Mouse (Mus musculus): ENCODE measurements around the gene Hils1. TPM values are rescaled to one million over a fixed set of nuclear protein-coding genes. Genes with fewer than 3 reads are reported as not detected.

Hils1 gene
- total and polyA plus RNA-seq, 3 experiments: not detected

DNA sequence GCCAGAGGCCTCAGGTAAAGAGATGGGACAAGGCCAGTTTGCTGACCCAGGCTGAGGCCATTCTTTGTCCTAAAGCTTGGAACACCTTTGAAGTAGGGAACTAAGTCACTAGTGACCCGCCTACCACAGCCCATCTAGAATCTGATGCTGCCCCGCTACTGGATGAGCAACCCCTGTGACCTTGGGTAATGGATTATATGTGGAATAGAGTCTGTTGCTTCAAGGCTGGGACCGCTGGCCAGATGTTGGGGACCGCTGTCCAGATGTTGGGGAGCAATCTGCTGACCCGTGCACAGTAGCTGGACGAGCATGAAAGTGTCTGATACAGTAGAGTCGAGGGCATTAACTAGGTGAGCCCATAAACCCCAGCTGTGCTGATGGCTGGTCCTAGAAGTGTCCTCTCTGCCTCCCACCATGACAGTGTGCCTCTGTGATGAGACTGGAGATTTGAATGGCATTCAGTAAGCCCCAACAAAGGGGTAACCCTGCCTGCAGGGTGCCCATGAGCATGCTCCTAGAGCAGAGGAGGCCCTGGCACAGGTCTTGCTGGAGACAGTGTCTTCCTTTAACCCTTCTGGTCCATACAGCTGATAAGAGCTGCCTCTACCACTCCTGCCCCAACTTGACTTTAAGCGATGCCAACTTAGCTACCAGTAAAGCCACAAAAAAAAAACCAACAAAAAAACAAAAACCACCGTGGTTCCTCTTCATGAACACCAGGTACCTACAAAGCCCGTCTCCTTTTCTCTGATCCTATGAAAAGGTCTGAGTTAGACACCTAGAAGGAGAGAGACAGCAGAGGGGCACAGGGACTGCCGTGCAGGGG, 27.8 kb downstream of the Hils1 start:
- Histone ChIP-seq H3K36me3 (ENCODE audit: control insufficient read depth in 1 of 2, insufficient read depth in 2 of 2, low read length in 2 of 2) (peaks cover 6 to 54% of the 10 kb centered on the region in 2 experiments; a peak in 3 of 4 replicates), H3K9ac (ENCODE audit: control insufficient read depth, low read depth, low read length, poor library complexity, severe bottlenecking) (peak overlapping the region; percentile 97), H3K9me3 (replicated peaks; ENCODE audit: insufficient read depth, low read length) (no peaks in the 10 kb centered on the region), H3K79me2 (ENCODE audit: control insufficient read depth, insufficient read depth, low read length, poor library complexity) (peaks cover 91% of the 10 kb centered on the region), H3K4me1 (ENCODE audit: control insufficient read depth in 1 of 2, insufficient read depth in 2 of 2, low read length in 2 of 2) (peaks cover 41 to 67% of the 10 kb centered on the region in 2 experiments), H3K27ac (ENCODE audit: control insufficient read depth, low read depth, low read length) (peak overlapping the region; percentile 75), H3K4me3 (ENCODE audit: control insufficient read depth in 1 of 2, insufficient read depth in 1 of 2, low read depth in 2 of 2, low read length in 2 of 2) (peak overlapping the region; percentile 79 to 87), H3K27me3 (ENCODE audit: control insufficient read depth in 1 of 2, insufficient read depth in 2 of 2, low read length in 2 of 2) (no peaks in the 10 kb centered on the region)
- DNase-seq (ENCODE audit: low read depth, low spot score): peak; percentile 37
- TF ChIP-seq HCFC1 (IDR thresholded peaks at IDR 0.05; ENCODE audit: low read depth, low read length) (no peak), GATA1 (IDR thresholded peaks at IDR 0.05; ENCODE audit: low read depth, low read length) (peak; percentile 58; the same call in 1 of the 2 replicates), NRF1 (IDR thresholded peaks at IDR 0.05; ENCODE audit: insufficient read depth, low read depth, low read length, poor library complexity, severe bottlenecking) (peak; percentile 56; the same call in 1 of the 2 replicates), USF2 (IDR thresholded peaks at IDR 0.05; ENCODE audit: borderline replicate concordance in 1 of 2, insufficient read depth in 1 of 2, low read depth in 1 of 2, low read length in 2 of 2) (no peak), ZNF384 (IDR thresholded peaks at IDR 0.05; ENCODE audit: low read depth, low read length) (peak; percentile 53; the same call in 1 of the 2 replicates), BHLHE40 (IDR thresholded peaks at IDR 0.05; ENCODE audit: borderline replicate concordance, low read depth, low read length) (no peak), ETS1 (IDR thresholded peaks at IDR 0.05; ENCODE audit: low read depth, low read length) (peak; percentile 35; the same call in 1 of the 2 replicates), SMC3 (IDR thresholded peaks at IDR 0.05; ENCODE audit: low read depth, low read length) (no peak), MXI1 (IDR thresholded peaks at IDR 0.05; ENCODE audit: low read depth, low read length) (peak; percentile 23; the same call in 1 of the 2 replicates)

DNA sequence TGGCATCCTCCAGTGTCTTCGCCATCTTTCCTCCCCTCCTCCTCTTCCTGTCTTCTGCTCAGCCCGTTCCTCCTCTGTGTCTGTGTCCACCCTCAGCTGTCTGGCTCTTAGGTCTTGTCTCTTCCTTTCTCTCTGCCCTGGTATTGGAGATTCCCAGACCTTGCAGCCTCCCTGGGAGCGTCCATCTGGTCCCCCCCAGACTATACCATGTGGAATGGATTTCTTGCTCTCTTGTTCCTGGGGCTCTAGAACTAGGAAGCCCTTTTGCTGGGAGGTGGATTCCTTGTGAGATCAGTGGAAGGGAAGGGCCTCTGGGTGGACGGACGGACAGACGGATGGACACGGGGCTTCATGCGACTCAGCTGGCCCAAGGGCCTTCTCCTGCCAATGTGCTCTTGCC, 28.7 kb downstream of the Hils1 start:
- Histone ChIP-seq H3K4me3 (ENCODE audit: control insufficient read depth in 1 of 2, insufficient read depth in 1 of 2, low read depth in 2 of 2, low read length in 2 of 2) (no peak overlapping the region), H3K9me3 (replicated peaks; ENCODE audit: insufficient read depth, low read length) (no peaks in the 10 kb centered on the region), H3K79me2 (ENCODE audit: control insufficient read depth, insufficient read depth, low read length, poor library complexity) (peaks cover 82% of the 10 kb centered on the region), H3K9ac (ENCODE audit: control insufficient read depth, low read depth, low read length, poor library complexity, severe bottlenecking) (peak overlapping the region; percentile 0; the same call in 1 of the 2 replicates), H3K27me3 (ENCODE audit: control insufficient read depth in 1 of 2, insufficient read depth in 2 of 2, low read length in 2 of 2) (no peaks in the 10 kb centered on the region), H3K4me1 (ENCODE audit: control insufficient read depth in 1 of 2, insufficient read depth in 2 of 2, low read length in 2 of 2) (peaks cover 45 to 73% of the 10 kb centered on the region in 2 experiments), H3K27ac (ENCODE audit: control insufficient read depth, low read depth, low read length) (peak overlapping the region; percentile 75), H3K36me3 (ENCODE audit: control insufficient read depth in 1 of 2, insufficient read depth in 2 of 2, low read length in 2 of 2) (peaks cover 6 to 60% of the 10 kb centered on the region in 2 experiments; a peak in 3 of 4 replicates)
- no peak for DNase-seq (ENCODE audit: low read depth, low spot score)
- TF ChIP-seq SIN3A (IDR thresholded peaks at IDR 0.05; ENCODE audit: low read length) (no peak), ETS1 (IDR thresholded peaks at IDR 0.05; ENCODE audit: low read depth, low read length) (no peak), CHD2 (IDR thresholded peaks at IDR 0.05; ENCODE audit: low read length) (no peak), RAD21 (IDR thresholded peaks at IDR 0.05; ENCODE audit: low read depth, low read length) (no peak), MYB (IDR thresholded peaks at IDR 0.05; ENCODE audit: low read depth, low read length) (no peak), JUND (IDR thresholded peaks at IDR 0.05; ENCODE audit: low read depth, low read length) (no peak), USF1 (IDR thresholded peaks at IDR 0.05; ENCODE audit: low read depth, low read length) (no peak), MEF2A (IDR thresholded peaks at IDR 0.05; ENCODE audit: extremely low read depth, insufficient replicate concordance, low read depth, low read length, poor library complexity, severe bottlenecking) (no peak), SMC3 (IDR thresholded peaks at IDR 0.05; ENCODE audit: low read depth, low read length) (no peak)
